Mouse (Mus musculus) fat pad, adult 2 months (tissue): Measurements from ENCODE around the gene Npw.
"Not testable (repeated sequence)": the region's sequence is repeated elsewhere in the genome, so short reads cannot be mapped to it uniquely, and the experiment has no call there.

Experiments used
- DNase-seq: peaks from one replicate; pipeline ENCODE4 v3.0.0-alpha.2; 2011; ENCODE audit warnings: low read depth, low spot score; ENCODE audit errors: extremely low read depth

The Npw gene

GRCm38 (mm10) chr17:24672141-24672540 lies 13.9 kb upstream of the Npw start:
- no peak for DNase-seq

- DNase-seq, result no peak
These were observed 13.1 kb upstream of the Npw start for GRCm38 (mm10) chr17:24671346-24671745.

- no peak for DNase-seq
These were observed 12.1 kb upstream of the Npw start for GRCm38 (mm10) chr17:24670246-24670844.

GRCm38 (mm10) chr17:24669545-24670245 lies 11.4 kb upstream of the Npw start, which contains the start of gene Zfp598:
Gene Zfp598 (plus strand): TSS chr17:24669687.
- no peak for DNase-seq

GRCm38 (mm10) chr17:24669214-24669544 lies 10.9 kb upstream of the Npw start:
- not testable (repeated sequence) for DNase-seq

- peak; percentile 51 for DNase-seq
These were observed 9.2 kb upstream of the Npw start for GRCm38 (mm10) chr17:24667416-24667815.

- DNase-seq, result not testable (repeated sequence)
These were observed 8.8 kb upstream of the Npw start for GRCm38 (mm10) chr17:24667011-24667410.

- no peak for DNase-seq
These were observed 3.3 kb downstream of the Npw start for GRCm38 (mm10) chr17:24654969-24655368.

GRCm38 (mm10) chr17:24653967-24654710 lies 4.1 kb downstream of the Npw start:
- no peak for DNase-seq

GRCm38 (mm10) chr17:24651835-24652234 lies 6.4 kb downstream of the Npw start:
- DNase-seq, result no peak

GRCm38 (mm10) chr17:24650766-24651165 lies 7.5 kb downstream of the Npw start:
- no peak for DNase-seq

GRCm38 (mm10) chr17:24650070-24650616 lies 8.1 kb downstream of the Npw start, which contains the start of gene Slc9a3r2:
Gene Slc9a3r2 (minus strand): TSS chr17:24650327.
- no peak for DNase-seq

GRCm38 (mm10) chr17:24649581-24650069 lies 8.6 kb downstream of the Npw start:
- DNase-seq, result no peak

- no peak for DNase-seq
These were observed 9.4 kb downstream of the Npw start for GRCm38 (mm10) chr17:24648731-24649377.

GRCm38 (mm10) chr17:24647493-24647892 lies 10.8 kb downstream of the Npw start:
- DNase-seq, result no peak

- DNase-seq, result no peak
These were observed 11.9 kb downstream of the Npw start for GRCm38 (mm10) chr17:24646381-24646780.

GRCm38 (mm10) chr17:24645916-24646315 lies 12.3 kb downstream of the Npw start:
- no peak for DNase-seq

- no peak for DNase-seq
These were observed 13.2 kb downstream of the Npw start for GRCm38 (mm10) chr17:24644875-24645721.

GRCm38 (mm10) chr17:24644030-24644715 lies 14.1 kb downstream of the Npw start:
- DNase-seq, result no peak
